Mouse (Mus musculus) spleen, adult 2 months (tissue): ENCODE results near the gene BC048403.

Experiments used
- CTCF ChIP-seq: fragments of 200-500 bp; IDR thresholded peaks from 2 replicates; pipeline ENCODE4 v1.5.1; 2011; ENCODE audit warnings: mild to moderate bottlenecking, inconsistent platforms; ENCODE audit not compliant: insufficient read depth, insufficient read length, insufficient replicate concordance; ENCODE audit errors: extremely low read depth
- POLR2A ChIP-seq: fragments of 200-500 bp; IDR thresholded peaks from 2 replicates; pipeline ENCODE4 v1.6.1; 2011; ENCODE audit warnings: low read depth, low read length, inconsistent platforms

GRCm38 (mm10) chr10:121790078-121790477, 50.3 kb downstream of the BC048403 start:
- no peak for TF ChIP-seq CTCF
- TF ChIP-seq POLR2A, result no peak
